Mouse (Mus musculus) c-Kit-negative CD71-positive TER-119-positive erythroid progenitor cells, embryonic 14.5 days (primary cell): ENCODE measurements around the gene Mgat4a.

Experiments
- DNase-seq: peaks from one replicate; pipeline ENCODE4 v3.0.0-alpha.2; 2013; ENCODE audit warnings: low read depth, low spot score

Mgat4a gene

DNA sequence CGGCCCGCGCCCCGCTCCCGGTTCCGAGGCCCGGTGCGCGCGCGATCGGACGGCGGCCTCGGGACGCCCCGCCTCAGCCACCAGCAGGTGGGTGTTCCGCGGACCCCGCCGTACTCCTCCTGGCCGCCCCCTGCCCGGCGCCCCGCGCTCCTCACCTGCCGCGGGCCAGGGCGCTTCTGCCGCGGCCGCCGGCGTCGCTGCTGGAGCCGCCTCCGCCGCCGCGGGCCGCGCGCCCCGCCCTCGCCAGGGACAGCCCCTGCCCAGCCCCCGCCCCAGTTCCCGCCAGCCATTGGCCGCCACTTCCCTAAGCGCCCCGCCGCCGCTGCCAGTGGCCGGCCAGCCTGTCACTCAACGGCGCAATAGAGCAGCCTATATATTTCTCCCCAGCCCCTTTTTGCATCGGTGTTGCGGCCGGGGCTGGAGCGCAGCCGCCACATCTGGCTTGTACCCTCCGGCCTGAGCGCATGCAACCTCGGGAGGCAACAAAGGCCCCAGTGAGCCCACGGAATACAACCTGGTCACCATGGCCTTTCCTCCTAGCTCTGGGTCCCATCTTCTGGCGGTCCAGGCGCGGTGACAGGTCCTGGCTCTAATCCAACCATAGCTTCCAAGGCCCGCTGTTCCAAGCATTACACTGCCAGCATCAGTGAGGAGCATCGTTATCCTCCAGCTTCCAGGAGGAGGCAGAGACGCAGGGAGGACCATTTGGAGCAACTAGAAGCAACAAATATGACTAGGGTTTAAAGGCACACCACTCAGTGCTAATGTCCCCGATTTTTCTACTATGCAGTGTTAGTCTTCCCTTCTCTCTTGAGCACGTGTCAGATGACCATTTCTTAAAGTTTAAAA, at the start of gene Mgat4a:
Gene Mgat4a (minus strand): TSS at position 207 of the 849 bp plus-strand sequence.
- DNase-seq: peak; percentile 24

DNA sequence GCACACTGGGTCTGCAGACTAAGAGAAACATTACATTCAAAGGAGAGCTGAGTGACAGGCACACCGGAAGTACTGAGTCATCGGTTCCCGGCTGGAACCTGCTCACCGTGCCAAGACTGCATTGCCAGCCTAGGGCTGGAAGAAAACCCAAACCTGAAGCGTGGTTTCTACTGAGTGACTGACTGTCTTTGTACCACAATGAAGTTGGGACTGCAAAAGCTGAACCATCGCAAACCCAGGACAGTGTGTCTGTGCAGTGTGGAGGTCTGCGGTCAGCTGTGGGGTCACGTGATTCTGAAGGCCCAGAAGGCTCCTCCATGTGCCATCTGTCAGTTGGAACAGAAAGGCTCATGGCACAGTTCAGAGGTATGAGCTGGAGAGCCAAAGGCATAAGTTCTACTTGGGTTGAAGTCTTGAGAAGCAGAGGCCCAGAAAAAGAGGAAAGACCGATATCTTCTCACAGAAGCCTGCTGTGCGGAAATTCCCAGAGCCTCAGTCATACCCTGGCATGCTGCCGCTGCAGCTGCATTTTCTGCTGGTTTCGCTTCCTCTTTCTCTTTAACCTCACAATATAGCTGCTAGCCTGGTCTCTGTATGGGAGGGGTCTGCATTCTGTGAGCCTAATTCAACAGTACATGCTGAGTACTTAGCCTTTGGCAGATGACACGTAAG, 45.1 kb upstream of the Mgat4a start:
- no peak for DNase-seq

DNA sequence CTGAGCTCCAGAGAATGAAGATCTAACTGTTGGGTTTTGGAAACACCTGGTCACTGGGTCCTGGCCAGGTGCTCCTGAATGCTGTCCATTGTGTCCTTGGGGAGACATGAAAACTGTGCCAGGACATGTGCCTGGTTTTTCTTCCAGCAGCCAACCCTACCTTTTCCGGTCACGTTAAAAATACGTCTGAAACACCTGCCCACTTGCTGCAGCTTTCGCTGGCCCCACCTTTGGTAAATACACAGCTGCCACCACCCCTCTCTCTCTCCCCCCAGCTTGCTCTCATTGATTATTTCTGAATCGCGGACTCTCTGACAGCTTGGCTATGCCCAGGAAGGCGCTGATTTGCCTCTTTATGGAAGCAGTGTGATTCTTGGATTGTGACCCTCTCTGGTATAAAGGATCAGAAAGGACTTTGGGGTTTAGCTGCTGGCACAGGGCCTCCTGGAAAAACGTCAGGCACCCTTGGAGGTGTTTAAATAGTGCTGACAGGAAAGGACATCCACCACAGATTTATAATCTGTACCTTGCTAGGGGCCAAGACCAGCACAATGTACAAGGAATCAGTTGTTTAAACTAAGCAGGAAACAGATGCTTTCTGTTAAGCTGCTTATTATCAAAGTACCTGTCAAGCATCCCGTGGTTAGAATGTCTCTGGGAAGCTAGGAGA, 43.1 kb upstream of the Mgat4a start:
- no peak for DNase-seq

DNA sequence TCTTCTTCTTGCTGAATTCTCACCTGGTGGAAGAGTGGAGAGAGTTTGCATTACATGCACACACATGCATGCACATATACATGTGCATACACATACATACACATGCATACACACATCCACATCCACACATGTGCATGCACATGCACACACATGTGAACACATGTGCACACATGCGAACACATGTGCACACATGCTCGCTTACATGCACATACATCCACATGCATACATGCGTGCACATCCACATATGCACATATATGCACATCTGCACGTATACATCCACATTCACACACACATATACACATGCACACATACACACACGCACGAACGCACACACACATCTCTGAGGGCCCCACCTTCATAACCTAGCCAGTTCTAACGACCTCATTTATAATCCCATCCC, 42.4 kb upstream of the Mgat4a start:
- DNase-seq: no peak

DNA sequence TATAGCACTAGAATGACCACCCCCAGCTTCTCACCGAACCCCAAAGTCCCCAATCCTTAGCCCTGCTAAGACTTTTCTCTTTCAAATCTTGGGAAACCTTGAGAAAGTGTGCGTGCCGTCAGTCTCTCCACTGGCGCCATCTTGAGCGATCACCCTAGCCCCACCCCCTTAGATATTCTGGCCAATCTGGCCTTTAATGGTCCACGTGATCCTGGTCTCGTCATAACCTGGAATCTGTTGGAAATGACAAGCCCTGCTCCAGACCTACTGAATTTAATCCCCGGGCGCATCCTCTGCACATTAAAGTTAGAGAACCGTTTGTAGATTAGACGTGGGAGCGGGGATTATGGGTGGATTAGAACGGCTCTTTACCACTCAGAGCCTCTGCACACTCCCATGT, 38.9 kb upstream of the Mgat4a start:
- no peak for DNase-seq

DNA sequence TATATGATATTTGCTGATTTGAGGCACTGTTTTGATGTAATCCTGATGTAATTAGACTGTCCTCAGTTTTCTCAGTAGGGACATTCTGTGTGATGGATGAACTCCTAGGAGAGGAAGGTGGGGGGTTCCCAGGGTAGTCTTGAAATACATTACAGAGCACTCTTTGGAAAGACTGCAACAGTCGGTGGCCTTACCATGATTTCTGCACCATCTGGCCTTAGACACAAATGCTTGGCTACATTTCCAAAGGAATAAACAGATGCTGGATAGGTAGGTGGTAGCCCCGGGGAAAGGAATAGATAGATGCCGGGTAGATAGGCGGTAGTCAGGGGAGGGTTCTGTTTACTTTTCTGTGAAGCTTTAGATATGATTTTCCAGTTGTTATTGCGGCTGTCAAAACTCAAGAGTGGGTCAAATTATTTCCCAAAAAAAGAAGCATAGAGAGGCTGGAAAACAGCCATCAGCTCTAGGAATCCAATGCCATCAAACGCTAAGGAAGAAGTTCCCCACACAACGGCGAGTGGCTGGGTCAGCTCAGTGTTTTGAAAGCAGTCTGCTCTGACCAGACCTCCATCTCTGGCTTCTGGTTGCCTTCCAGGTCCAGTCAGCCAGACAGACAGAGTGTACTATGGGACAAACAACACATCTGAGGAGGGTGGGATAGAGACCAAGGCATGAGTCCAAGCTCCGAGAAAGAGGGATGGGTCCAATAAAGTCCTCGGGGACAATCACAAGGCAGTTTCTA, 31.9 kb upstream of the Mgat4a start:
- DNase-seq: no peak

DNA sequence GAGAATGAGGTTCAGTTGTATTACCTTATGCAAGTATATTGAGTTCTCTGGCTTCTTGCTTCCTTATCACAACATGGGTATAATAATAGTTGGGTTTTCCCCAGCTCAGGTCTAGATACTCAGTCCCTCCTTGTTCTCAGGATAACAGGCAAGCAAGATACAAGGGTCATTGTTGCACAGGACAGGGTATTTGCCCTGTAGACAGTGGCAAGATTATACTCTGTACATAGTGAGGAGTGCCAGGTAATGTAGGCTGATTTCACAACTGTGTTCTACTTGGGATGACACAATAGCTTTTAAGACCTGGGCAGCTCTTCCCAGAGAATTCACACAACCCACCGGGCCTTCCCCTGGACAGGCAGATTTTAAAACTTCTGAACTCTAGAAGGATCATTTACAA, 27.6 kb upstream of the Mgat4a start:
- DNase-seq: no peak

DNA sequence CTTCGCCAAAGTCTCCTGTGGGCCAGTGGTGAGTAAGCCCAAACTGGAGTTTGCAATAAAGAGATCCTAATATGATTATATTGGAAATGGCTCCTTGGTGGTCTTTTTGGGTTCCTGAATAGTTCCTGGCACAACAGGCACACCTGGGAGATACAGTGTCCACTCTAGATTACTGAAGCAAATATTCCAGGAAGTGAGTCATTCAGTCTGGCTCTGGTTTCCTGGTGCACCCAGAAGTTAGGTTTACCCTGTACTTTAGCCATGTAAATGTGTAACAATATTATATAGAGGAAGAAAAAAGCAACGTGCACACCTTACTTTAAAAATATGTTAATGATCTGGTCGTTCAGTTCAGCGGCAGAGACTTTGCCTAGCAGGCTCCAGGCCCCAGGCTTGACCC, 25.9 kb upstream of the Mgat4a start:
- DNase-seq: no peak

DNA sequence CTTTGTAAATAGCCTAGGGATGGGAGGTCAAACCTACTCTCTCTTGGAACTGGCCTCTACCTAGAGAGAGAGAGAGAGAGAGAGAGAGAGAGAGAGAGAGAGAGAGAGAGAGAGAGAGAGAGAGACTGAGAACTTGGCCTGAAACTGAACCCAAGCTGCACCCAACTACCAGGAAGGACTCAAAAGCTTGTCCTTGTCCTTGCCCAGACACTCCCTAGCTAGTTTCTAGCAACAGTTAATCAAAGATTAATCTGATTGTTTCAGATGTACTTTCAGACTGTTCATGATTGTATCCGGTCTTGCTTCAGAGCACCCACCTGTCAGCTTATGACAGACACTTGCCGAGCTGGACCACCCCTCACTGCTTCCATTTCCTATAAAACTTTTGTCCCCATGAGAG, 25.5 kb upstream of the Mgat4a start:
- DNase-seq: no peak

DNA sequence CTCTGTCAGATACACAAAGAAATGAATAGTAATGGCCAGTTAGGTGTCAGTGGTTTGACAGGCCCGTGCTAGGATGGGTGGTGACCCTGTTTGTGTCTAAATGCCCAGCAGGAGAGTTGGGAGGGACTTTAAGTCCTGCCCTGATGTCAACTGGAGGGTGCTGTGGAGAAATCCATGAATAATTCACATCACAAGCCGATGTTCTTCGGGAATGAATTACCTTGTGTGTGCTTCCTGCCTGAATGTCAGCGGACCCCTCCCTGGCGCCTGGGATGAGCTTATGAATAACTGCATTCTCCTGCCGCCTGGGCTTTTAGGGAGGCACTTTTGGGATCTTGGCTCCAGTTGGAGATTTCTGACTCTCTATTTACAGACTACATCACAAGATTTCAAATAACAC, 24.6 kb upstream of the Mgat4a start:
- no peak for DNase-seq

DNA sequence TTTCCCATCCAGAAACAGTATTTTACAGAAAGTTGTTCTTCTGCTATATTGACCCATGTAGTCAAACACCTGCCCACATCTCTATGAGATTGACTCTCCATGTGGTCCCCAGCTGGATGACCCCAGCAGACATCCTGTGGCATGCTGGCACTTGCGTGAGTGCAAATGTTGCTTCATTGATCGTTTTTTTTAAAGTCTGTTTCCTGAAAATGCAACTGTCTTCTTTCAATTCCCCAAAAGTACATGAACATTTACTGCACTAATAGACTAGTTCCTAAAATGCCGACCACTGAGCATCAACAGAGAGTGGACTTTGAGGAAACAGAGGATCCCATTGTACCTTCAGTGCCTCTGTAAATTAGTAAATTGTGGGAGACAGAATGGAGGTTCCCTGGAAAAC, 21.1 kb upstream of the Mgat4a start:
- no peak for DNase-seq

DNA sequence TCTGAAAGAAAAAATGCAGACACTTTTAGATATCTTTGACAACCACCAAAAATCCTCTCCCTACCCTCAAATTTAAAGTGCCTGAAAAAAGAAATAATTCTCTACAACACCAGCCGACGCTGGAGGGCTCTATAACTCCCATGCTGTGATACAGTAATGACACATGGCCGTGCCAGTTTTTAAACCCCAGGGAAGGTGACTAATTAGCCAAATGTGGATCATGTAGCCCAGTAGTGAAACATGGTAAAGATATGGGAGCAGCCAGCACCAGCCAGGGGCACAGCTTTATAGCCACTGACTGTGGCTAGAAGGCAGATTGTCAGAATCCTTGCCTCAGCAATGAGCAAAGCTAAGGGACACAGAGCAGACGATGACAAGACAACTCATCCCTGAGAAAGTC, 19.5 kb upstream of the Mgat4a start:
- DNase-seq: no peak

DNA sequence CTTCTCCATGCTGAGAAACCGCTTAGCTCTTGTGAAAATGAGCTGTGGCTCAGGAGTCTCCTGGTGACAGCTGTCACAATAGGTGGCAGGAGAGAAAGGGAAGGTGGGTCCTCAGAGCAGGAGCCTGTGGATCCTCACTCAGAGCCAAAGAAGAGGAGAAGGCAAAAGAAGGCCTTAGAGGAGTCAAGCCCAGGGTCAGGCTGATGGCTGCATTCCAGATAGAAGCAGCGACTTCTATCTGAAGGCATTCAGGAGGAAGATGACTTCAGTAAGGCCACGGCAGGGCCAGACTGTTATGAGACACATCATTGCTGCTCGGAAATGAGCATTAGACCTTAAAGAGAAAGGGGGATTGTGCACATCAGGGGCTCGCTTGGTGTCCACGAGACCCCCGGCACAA, 11.2 kb upstream of the Mgat4a start:
- no peak for DNase-seq

DNA sequence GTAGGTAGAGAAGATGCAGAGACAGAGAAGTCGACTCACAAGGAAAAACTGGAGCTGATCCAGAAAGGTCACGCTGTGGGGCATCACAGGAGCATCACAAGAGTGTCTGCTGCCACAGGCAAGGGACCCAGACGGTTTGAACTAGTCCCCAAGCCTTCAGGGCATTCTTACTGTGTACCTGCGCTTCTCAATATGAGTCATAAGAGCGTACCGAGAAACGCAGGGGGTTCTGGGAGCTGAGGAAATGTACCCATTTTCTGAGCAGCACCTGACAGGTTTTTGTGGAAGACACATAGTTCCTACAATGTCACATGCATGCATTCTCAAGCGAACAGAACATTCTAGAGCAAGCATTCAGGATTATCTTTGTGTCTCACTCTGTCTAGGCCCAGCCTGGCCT, 8.7 kb upstream of the Mgat4a start:
- no peak for DNase-seq

DNA sequence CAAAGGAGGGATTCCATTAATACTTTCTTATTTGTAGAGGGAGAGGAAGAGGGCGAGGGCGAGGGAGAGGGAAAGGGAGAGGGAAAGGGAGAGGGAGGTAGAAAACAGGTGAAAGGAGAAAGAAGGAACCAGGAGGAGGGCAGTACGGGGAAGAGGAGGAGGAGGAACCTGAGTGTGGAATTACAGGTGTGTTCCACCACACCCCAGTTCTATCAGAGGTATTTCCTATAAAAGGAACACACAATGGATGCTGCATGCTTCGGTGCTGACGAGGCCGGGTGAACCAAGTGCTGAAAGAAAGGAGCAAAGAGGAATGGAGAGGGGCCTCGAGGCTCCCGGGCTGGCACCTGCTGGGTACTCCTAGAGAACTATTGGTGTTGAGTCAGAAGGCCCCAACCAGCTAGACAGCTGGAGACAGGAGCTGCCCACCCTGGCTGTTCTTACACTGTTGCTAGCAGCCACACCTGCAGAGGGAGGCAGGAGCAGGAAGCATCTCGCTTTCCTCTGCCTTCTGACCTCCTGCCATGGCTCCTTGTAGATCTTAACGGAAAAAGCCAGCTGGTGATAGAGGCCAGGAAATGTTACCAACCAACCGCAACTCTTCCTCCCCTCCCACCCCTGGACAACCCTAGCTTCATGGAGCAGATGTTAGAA, 5.7 kb upstream of the Mgat4a start:
- DNase-seq: no peak

DNA sequence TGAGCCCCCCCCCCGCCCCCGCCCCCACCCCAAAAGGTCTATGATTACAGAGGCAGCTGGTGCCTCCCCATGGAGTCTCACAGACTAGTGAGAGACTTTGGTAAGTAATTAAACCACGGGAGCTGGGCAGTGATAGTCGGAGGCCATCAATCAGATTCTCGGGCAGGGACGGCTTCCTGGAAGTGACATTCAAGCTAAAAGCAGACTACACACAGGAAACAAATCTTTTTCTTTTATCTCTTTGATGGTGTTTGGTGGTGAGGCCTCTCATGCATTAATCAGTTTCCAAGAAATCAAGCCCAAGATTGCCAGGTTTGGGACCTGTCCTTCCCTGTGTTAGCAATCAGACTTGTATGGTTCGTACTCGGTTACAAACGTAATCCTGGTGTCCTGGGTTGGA, 3.4 kb upstream of the Mgat4a start:
- no peak for DNase-seq

DNA sequence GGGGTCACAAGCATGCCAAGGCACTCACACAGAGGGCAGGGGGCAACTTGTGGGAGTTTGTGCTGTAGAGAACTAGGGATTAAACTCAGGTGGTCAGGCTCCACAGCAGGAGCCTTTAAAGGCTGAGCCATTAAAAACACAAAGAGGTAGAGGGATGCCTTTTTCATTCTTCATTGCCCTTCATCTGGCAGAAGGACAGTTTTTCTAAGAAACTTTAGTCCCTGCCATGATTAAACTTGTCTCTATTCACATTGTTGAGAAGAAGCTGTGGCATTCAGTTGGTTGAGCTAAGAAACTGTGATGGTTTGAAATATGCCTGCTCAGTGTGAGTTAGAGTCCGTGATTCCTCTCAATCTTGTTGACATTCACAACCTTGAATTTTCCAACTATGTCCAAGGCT, 2.2 kb upstream of the Mgat4a start:
- no peak for DNase-seq

DNA sequence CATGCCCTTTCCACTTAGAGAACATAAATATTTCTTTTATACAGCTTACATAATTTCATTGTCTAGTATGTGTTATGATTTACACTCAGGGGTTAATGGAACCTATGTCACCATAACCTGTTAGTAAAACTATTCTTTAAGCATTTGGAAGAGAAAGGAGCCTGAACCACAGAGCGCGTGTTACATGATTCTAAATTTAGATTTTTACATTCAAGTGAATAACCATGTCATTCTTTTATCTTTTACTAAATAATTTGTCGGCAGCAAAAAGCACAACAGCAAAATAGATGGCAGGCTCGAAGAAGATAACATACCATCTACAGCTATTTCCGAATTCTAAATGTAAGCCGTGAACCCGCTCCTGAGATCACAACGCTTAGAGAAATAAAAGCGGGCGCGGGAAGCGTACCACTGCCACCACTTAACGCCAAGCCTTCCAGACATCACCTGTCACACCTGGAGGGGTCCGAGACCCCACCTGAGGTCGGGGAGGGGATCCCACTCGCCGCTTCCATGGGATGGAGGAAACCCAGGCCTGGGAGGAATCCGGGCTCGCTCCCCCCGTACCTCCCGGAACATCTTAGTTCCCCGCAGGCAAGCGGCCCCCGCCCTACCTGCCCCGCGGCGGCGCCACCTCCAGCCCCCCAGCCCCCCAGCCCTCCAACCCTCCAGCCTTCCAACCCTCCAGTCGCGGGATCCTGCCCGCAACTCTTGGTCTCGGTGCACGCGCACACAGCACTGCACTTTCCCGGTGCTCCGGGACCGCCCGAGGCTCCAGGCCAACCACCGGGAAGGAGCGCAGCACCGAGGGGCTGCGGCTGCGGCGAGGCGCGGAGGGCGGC, 627 bp downstream of the Mgat4a start:
- no peak for DNase-seq

DNA sequence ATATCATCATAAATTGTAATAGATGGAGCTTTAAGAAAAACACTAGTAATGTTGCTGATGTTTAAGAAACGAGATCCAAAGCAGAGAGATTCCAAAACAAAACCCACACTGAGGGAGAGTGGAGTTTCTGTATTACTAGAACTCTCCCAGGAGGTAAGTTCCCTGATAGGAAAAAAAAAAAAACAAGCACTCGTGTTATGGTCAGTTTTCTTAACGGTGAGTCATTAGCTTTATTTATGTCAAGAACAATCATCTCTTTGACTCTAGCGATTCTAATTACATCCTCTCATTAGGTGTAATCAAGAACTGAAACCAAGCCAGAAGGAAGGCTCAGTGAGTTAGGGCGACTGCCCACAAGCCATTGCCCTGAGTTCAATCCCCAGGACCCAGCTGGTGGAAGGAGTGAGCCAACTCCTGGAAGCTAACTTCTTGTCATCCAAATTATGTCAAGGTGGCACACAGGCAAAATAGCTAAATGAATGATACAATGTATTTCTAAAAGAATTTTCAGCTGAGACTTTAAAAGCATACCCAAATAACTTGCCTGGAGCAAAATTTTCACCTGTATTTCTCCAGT, 6.2 kb downstream of the Mgat4a start:
- DNase-seq: no peak

DNA sequence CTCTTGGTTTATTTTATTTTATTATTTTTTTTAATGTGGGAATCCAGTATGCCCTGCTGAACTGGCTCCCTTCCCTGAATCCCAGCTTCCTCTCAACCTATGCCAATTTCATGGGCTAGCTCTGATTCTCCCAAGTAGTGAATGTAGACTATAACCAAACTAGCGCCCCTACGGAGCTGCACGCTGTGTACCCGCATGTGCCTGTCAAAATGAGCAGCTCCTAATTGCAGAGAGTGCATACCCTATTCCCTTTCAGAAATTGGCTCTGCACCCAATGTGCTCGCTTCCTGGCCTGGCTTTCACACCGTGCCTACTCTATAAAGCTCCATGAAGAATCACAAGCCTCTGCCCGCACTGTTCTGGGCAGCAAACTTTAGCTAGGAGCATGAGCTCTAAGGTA, 7.6 kb downstream of the Mgat4a start:
- DNase-seq: no peak

DNA sequence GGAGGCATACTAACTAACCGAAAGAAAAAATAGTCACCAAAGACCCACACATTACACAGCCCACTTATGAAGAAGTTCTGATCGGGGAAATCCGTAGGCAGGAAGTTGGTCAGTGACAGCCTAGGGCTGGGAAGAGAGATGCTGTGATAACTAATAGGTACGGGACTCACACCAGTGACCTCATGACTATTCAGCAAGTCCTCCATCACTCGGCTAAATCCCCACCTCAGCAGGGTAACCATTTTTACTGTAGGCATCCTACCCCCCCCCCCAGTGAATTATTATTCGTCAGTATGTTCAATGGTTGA, 8.3 kb downstream of the Mgat4a start:
- no peak for DNase-seq
